Mouse (Mus musculus): Measurements from ENCODE around the gene Trpc7.

GRCm38 (mm10) chr13:56792844-56793243, 102.9 kb downstream of the Trpc7 start:
- no peak for TF ChIP-seq CTCF (IDR thresholded peaks at IDR 0.05)
- TF ChIP-seq EP300 (IDR thresholded peaks at IDR 0.05): no peak

Measured in lung, postnatal 0 days (tissue).